Mouse (Mus musculus): ENCODE measurements around the gene Gkap1.
A peak's percentile ranks its signal among the peaks of the same experiment; 100 is the strongest.

Gene Gkap1

GRCm38 (mm10) chr13:58261674-58262073 is 13.8 kb downstream of the Gkap1 start:
- no peak for DNase-seq

- DNase-seq: no peak
Observed at GRCm38 (mm10) chr13:58253268-58253667, 22.2 kb downstream of the Gkap1 start.

GRCm38 (mm10) chr13:58248957-58249356 is 26.5 kb downstream of the Gkap1 start:
- DNase-seq: no peak

GRCm38 (mm10) chr13:58236536-58236935 is 39.0 kb downstream of the Gkap1 start:
- DNase-seq: no peak

- peak; percentile 59 for DNase-seq
Observed at GRCm38 (mm10) chr13:58232611-58233010, 42.9 kb downstream of the Gkap1 start.

- DNase-seq: no peak
Observed at GRCm38 (mm10) chr13:58232070-58232469, 43.4 kb downstream of the Gkap1 start.

- DNase-seq: no peak
Observed at GRCm38 (mm10) chr13:58228624-58229023, 46.9 kb downstream of the Gkap1 start.

- DNase-seq: no peak
Observed at GRCm38 (mm10) chr13:58225694-58226093, 49.8 kb downstream of the Gkap1 start.

- peak; percentile 26 for DNase-seq
Observed at GRCm38 (mm10) chr13:58220206-58220605, 55.3 kb downstream of the Gkap1 start.

GRCm38 (mm10) chr13:58217536-58217935 is 58.0 kb downstream of the Gkap1 start:
- DNase-seq: no peak

GRCm38 (mm10) chr13:58216395-58216794 is 59.1 kb downstream of the Gkap1 start:
- DNase-seq: no peak

- DNase-seq: peak; percentile 88
Observed at GRCm38 (mm10) chr13:58215592-58216341, 59.7 kb downstream of the Gkap1 start, which contains the start of gene Ubqln1. Ubqln1 (minus strand) TSS chr13:58215653.

- no peak for DNase-seq
Observed at GRCm38 (mm10) chr13:58215253-58215591, 60.3 kb downstream of the Gkap1 start.

- no peak for DNase-seq
Observed at GRCm38 (mm10) chr13:58214346-58215252, 60.9 kb downstream of the Gkap1 start.

- no peak for DNase-seq
Observed at GRCm38 (mm10) chr13:58213801-58214200, 61.7 kb downstream of the Gkap1 start.

- DNase-seq: no peak
Observed at GRCm38 (mm10) chr13:58212530-58212929, 63.0 kb downstream of the Gkap1 start.

GRCm38 (mm10) chr13:58210441-58210840 is 65.1 kb downstream of the Gkap1 start:
- DNase-seq: no peak

- no peak for DNase-seq
Observed at GRCm38 (mm10) chr13:58206084-58206483, 69.4 kb downstream of the Gkap1 start.

GRCm38 (mm10) chr13:58204986-58205385 is 70.5 kb downstream of the Gkap1 start:
- no peak for DNase-seq

GRCm38 (mm10) chr13:58204202-58204601 is 71.3 kb downstream of the Gkap1 start:
- no peak for DNase-seq

GRCm38 (mm10) chr13:58202903-58203302 is 72.6 kb downstream of the Gkap1 start:
- DNase-seq: no peak

- no peak for DNase-seq
Observed at GRCm38 (mm10) chr13:58201908-58202307, 73.6 kb downstream of the Gkap1 start.

- no peak for DNase-seq
Observed at GRCm38 (mm10) chr13:58201343-58201742, 74.2 kb downstream of the Gkap1 start.
